Mouse (Mus musculus) ES-Bruce4 (cell line): ENCODE measurements at regions not wholly inside any gene's neighbourhood (a gene's known extent, or its start where the extent isn't known, plus 50 kb on each side); places are given as distances from the start of the nearest gene placed in this dataset.

Source experiments
- CTCF ChIP-seq: IDR thresholded peaks from one replicate; pipeline ENCODE4 v1.8.1; 2011; ENCODE audit warnings: low read depth, low read length
- POLR2A ChIP-seq: IDR thresholded peaks from one replicate; pipeline ENCODE4 v1.8.1; 2011; ENCODE audit warnings: low read length; ENCODE audit not compliant: insufficient read depth

- no peak for TF ChIP-seq CTCF
- TF ChIP-seq POLR2A = no peak
Observed at GRCm38 (mm10) chr6:99999711-100000365, 273.6 kb upstream of the Prok2 start.
